Mouse (Mus musculus) ES-E14 (cell line): ENCODE results near the gene Faap20.

ENCODE experiments used
- MAFK ChIP-seq: IDR thresholded peaks from 2 replicates; pipeline ENCODE4 v1.6.1; 2014; ENCODE audit warnings: mild to moderate bottlenecking, low read depth, low read length, inconsistent platforms; ENCODE audit not compliant: insufficient read depth
- ZC3H11A ChIP-seq: IDR thresholded peaks from 2 replicates; pipeline ENCODE4 v1.6.1; 2012; ENCODE audit warnings: low read depth, mild to moderate bottlenecking, inconsistent platforms, low read length, borderline replicate concordance
- ZNF384 ChIP-seq: IDR thresholded peaks from 2 replicates; pipeline ENCODE4 v1.6.1; 2012; ENCODE audit warnings: low read depth, low read length, inconsistent platforms

- TF ChIP-seq ZNF384 (no peak), MAFK (no peak), ZC3H11A (no peak)
Observed at GRCm38 (mm10) chr4:155233878-155234277, 15.7 kb upstream of the Faap20 start.
